Mouse (Mus musculus) ES-E14 (cell line): ENCODE measurements at regions not wholly inside any gene's neighbourhood (a gene's known extent, or its start where the extent isn't known, plus 50 kb on each side); places are given as distances from the start of the nearest gene placed in this dataset.

Source experiments
- DNase-seq: peaks from one replicate; pipeline ENCODE4 v3.0.0-alpha.2; 2013; ENCODE audit warnings: low read depth, low spot score
- H3K27ac ChIP-seq: 2 replicates; pipeline ENCODE4 v1.5.1; 2012; ENCODE audit warnings: low read depth, mild to moderate bottlenecking, low read length, moderate library complexity, mixed read lengths; ENCODE audit not compliant: poor library complexity, insufficient read depth, severe bottlenecking
- H3K36me3 ChIP-seq: 2 replicates; pipeline ENCODE4 v1.6.1; 2012; ENCODE audit warnings: mild to moderate bottlenecking, low read length, moderate library complexity, mixed read lengths; ENCODE audit not compliant: control insufficient read depth, poor library complexity, insufficient read depth, severe bottlenecking
- H3K4me1 ChIP-seq, 2 experiments: fragments of 150-350 bp in 1 of 2; sonication (generic) in 1 of 2; 2 replicates each; pipeline ENCODE4 v1.6.1; 2012; ENCODE audit warnings: low read length in 2 of 2, mild to moderate bottlenecking in 1 of 2, mixed read lengths in 1 of 2; ENCODE audit not compliant: control insufficient read depth in 2 of 2, insufficient read depth in 2 of 2, poor library complexity in 1 of 2
- H3K4me3 ChIP-seq, 2 experiments: fragments of 150-350 bp in 1 of 2; sonication (generic) in 1 of 2; 2 replicates each; pipeline ENCODE4 v1.5.1; 2012; ENCODE audit warnings: low read length in 2 of 2, low read depth in 1 of 2, mild to moderate bottlenecking in 1 of 2, mixed read lengths in 1 of 2; ENCODE audit not compliant: insufficient read depth in 1 of 2, poor library complexity in 1 of 2, severe bottlenecking in 1 of 2
- H3K9ac ChIP-seq: 2 replicates; pipeline ENCODE4 v1.6.1; 2012; ENCODE audit warnings: low read depth, mild to moderate bottlenecking, low read length, mixed read lengths; ENCODE audit not compliant: poor library complexity, insufficient read depth, severe bottlenecking
- H3K9me3 ChIP-seq: fragments of 150-350 bp; sonication (generic); 2 replicates; pipeline ENCODE4 v1.6.1; 2012; ENCODE audit warnings: low read depth, mild to moderate bottlenecking, low read length; ENCODE audit not compliant: control insufficient read depth, insufficient read depth
- CHD2 ChIP-seq: IDR thresholded peaks from 2 replicates; pipeline ENCODE4 v1.6.1; 2014; ENCODE audit warnings: mild to moderate bottlenecking, low read depth, low read length, inconsistent platforms
- HCFC1 ChIP-seq: IDR thresholded peaks from 2 replicates; pipeline ENCODE4 v1.6.1; 2012; ENCODE audit warnings: low read length, inconsistent platforms, borderline replicate concordance; ENCODE audit not compliant: insufficient read depth
- MAFK ChIP-seq: IDR thresholded peaks from 2 replicates; pipeline ENCODE4 v1.6.1; 2014; ENCODE audit warnings: mild to moderate bottlenecking, low read depth, low read length, inconsistent platforms; ENCODE audit not compliant: insufficient read depth
- ZC3H11A ChIP-seq: IDR thresholded peaks from 2 replicates; pipeline ENCODE4 v1.6.1; 2012; ENCODE audit warnings: low read depth, mild to moderate bottlenecking, inconsistent platforms, low read length, borderline replicate concordance
- ZNF384 ChIP-seq: IDR thresholded peaks from 2 replicates; pipeline ENCODE4 v1.6.1; 2012; ENCODE audit warnings: low read depth, low read length, inconsistent platforms
- in situ Hi-C, 2 experiments: fragments of 600-800 bp; cut with MboI; formaldehyde crosslinking; loops; one replicate each; pipeline ENCODE4 v1.15.1; 2025; ENCODE audit warnings: low sequenced_read_pairs in 2 of 2, inconsistent platforms in 1 of 2; ENCODE audit not compliant: unreplicated experiment in 2 of 2

- no peak for TF ChIP-seq HCFC1
- no peak for TF ChIP-seq MAFK
- no peak for TF ChIP-seq CHD2
- no peak for TF ChIP-seq ZC3H11A
- TF ChIP-seq ZNF384: no peak
- in situ Hi-C loops: no loop called here
- peak; percentile 27 for DNase-seq
These were observed 152.6 kb downstream of the Adam29 start for GRCm38 (mm10) chr8:55754189-55754588.

GRCm38 (mm10) chr8:55724303-55725279, 182.2 kb downstream of the Adam29 start:
- H3K9ac ChIP-seq: no peak overlapping the region
- H3K27ac ChIP-seq: no peak overlapping the region
- no peak for DNase-seq
- no peaks in the 10 kb centered on the region for H3K36me3 ChIP-seq
- no peak for TF ChIP-seq ZC3H11A
- TF ChIP-seq ZNF384: no peak
- TF ChIP-seq MAFK: no peak
- in situ Hi-C loops: no loop called here
- no peaks in the 10 kb centered on the region for H3K9me3 ChIP-seq
- H3K4me3 ChIP-seq: no peak overlapping the region
- no peaks in the 10 kb centered on the region for H3K4me1 ChIP-seq

More at GRCm38 (mm10) chr8:55754189-55754588, 152.6 kb downstream of the Adam29 start:
- Histone ChIP-seq H3K9me3 (no peaks in the 10 kb centered on the region), H3K9ac (no peak overlapping the region), H3K36me3 (no peaks in the 10 kb centered on the region), H3K4me1 (no peaks in the 10 kb centered on the region), H3K27ac (no peak overlapping the region), H3K4me3 (no peak overlapping the region)

- Histone ChIP-seq H3K9ac (no peak overlapping the region), H3K27ac (no peak overlapping the region; the same call in 1 of the 2 replicates), H3K4me3 (no peak overlapping the region), H3K36me3 (no peaks in the 10 kb centered on the region), H3K9me3 (no peaks in the 10 kb centered on the region), H3K4me1 (no peaks in the 10 kb centered on the region)
- in situ Hi-C loops: no loop called here
- DNase-seq: no peak
- no peak for TF ChIP-seq ZC3H11A
- TF ChIP-seq CHD2: no peak
- TF ChIP-seq MAFK: no peak
- TF ChIP-seq HCFC1: no peak
- no peak for TF ChIP-seq ZNF384
These were observed 215.0 kb downstream of the Adam29 start for GRCm38 (mm10) chr8:55691791-55692190.

GRCm38 (mm10) chr8:55680436-55680835, 226.3 kb downstream of the Adam29 start:
- Histone ChIP-seq H3K27ac (no peak overlapping the region), H3K36me3 (no peaks in the 10 kb centered on the region), H3K9ac (no peak overlapping the region), H3K4me3 (no peak overlapping the region), H3K4me1 (no peaks in the 10 kb centered on the region), H3K9me3 (no peaks in the 10 kb centered on the region)
- no peak for TF ChIP-seq ZNF384
- no peak for TF ChIP-seq MAFK
- TF ChIP-seq HCFC1: no peak
- TF ChIP-seq ZC3H11A: no peak
- no peak for TF ChIP-seq CHD2
- in situ Hi-C loops: no loop called here
- DNase-seq: no peak
